Mouse (Mus musculus) hindbrain, embryonic 16.5 days (tissue): ENCODE results near the gene Eif5a. TPM values are rescaled to one million over a fixed set of nuclear protein-coding genes. Genes with fewer than 3 reads are reported as not detected.
A peak's percentile ranks its signal among the peaks of the same experiment; 100 is the strongest.

ENCODE experiments used
- ATAC-seq: fragments of 200-750 bp; cut with Nextera tagmentation; 2 replicates; pipeline ENCODE4 v1.8.0; 2017; ENCODE audit warnings: moderate TSS enrichment, moderate library complexity
- H3K27ac ChIP-seq: fragments of 300-500 bp; sonication (generic); 2 replicates; pipeline ENCODE4 v1.5.1; 2014; ENCODE audit warnings: low read depth, mild to moderate bottlenecking, control low read depth, low read length, moderate library complexity
- H3K27me3 ChIP-seq: fragments of 300-500 bp; sonication (generic); replicated peaks from 2 replicates; pipeline ENCODE4 v1.6.1; 2014; ENCODE audit warnings: low read length; ENCODE audit not compliant: control insufficient read depth, insufficient read depth
- H3K36me3 ChIP-seq: fragments of 300-500 bp; sonication (generic); 2 replicates; pipeline ENCODE4 v1.6.1; 2014; ENCODE audit warnings: mild to moderate bottlenecking, low read length, moderate library complexity, mixed read lengths; ENCODE audit not compliant: control insufficient read depth, insufficient read depth
- H3K4me1 ChIP-seq: fragments of 300-500 bp; sonication (generic); 2 replicates; pipeline ENCODE4 v1.6.1; 2014; ENCODE audit warnings: low read depth, low read length; ENCODE audit not compliant: control insufficient read depth, insufficient read depth
- H3K4me2 ChIP-seq: fragments of 300-500 bp; sonication (generic); 2 replicates; pipeline ENCODE4 v1.6.1; 2014; ENCODE audit warnings: mild to moderate bottlenecking, low read length, control low read depth, moderate library complexity
- H3K4me3 ChIP-seq: fragments of 300-500 bp; sonication (generic); 2 replicates; pipeline ENCODE4 v1.5.1; 2014; ENCODE audit warnings: mild to moderate bottlenecking, low read length, control low read depth, moderate library complexity
- H3K9ac ChIP-seq: fragments of 300-500 bp; sonication (generic); 2 replicates; pipeline ENCODE4 v1.6.1; 2014; ENCODE audit warnings: low read depth, mild to moderate bottlenecking, control low read depth, low read length, moderate library complexity
- H3K9me3 ChIP-seq: fragments of 300-500 bp; sonication (generic); 2 replicates; pipeline ENCODE4 v1.6.1; 2014; ENCODE audit warnings: mild to moderate bottlenecking, low read length, moderate library complexity; ENCODE audit not compliant: control insufficient read depth
- WGBS: fragments of 180-500 bp; shearing (Covaris S2); extraction: QIAGEN DNeasy Blood & Tissue Kit; methylation state at CpG from one replicate; pipeline ENCODE4 v1.1.7; 2014; 5-methylcytosine and 5-hydroxymethylcytosine counted together
- polyA plus RNA-seq: library from polyadenylated mRNA; unstranded; fragments of >200 nt; fragmentation: Nextera tagmentation; extraction: Ambion mirVana; gene quantifications from 2 replicates; pipeline ENCODE4 v1.2.1, GENCODE M21; 2015

Gene Eif5a
- 1,120 and 1,123 TPM in 2 replicates for polyA plus RNA-seq

DNA sequence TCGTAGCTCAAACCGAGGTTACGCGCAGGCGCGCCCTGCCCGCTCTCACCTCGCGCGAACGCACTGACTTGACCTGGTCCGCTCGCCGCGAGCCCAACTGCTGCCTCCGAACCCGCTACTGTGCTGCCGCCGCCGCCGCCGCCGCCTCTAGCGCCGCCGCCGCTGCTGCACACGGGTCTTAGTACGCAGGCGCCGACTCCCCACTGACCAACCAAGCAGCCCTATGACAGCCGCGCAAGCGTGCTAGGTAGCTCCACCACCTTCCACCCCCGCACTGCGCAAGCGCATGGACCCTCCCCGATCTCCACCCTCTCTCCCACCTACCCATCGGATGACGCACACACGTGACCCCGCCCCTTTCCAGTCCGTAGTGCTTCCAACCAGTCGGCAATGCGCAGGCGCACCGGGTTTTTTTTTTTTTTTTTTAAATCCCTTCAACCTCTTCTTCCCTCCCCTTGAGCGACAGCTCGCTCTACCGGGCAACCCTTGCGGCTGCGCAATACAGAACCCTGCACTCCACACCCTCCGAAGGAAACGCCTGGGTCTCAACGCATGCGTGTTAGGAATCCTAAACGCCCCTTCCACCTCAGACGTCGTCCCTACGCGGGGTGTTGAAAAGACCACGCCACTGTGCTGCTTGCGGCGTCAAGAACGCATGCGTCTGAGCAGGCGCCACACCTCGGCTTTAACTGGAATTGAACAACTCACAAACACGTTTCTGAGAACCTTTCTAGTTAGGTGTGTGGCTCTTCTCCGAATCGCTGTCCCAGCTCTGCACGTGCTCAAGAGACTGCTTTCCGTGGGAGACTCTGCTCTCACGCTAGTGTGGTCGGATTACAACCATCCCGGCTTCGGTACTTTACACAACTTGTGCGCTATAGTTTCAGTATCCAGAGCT is at the start of gene Eif5a:
Gene Eif5a, minus strand, starts transcription at position 845 of the 898 bp plus-strand sequence.
- H3K36me3 ChIP-seq: peaks cover 19% of the 10 kb centered on the region
- no peaks in the 10 kb centered on the region for H3K9me3 ChIP-seq
- under 1% methylated on average over 76 of the region's 78 CpGs for WGBS
- peaks cover 16% of the 10 kb centered on the region for H3K4me1 ChIP-seq
- no peaks in the 10 kb centered on the region for H3K27me3 ChIP-seq
- peak within 1 kb of the TSS; percentile 88 for H3K4me3 ChIP-seq
- H3K27ac ChIP-seq: peak within 1 kb of the TSS; percentile 95
- H3K4me2 ChIP-seq: peak within 1 kb of the TSS; percentile 83
- ATAC-seq: peak; percentile 97
- peak within 1 kb of the TSS; percentile 92 for H3K9ac ChIP-seq

DNA sequence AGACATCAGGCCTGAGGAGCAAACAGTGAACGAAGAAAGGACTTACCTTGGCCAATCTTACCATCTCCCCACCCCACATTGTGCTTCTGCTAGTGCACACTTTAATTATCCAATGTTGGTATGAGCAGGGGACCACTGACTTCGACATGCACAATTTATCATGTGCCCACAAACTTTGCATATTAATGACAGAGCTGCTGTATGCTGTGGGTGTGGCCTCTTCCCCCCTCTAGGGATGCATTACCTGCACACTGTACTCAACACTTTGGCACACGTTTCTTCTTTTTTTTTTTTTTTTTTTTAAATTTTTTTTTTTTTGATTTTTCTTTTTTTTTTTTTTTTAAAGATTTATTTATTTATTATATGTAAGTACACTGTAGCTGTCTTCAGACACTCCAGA is 49.0 kb upstream of the Eif5a start:
- peaks cover 4% of the 10 kb centered on the region for H3K4me1 ChIP-seq
- 87% methylated on average over 3 of the region's 3 CpGs for WGBS
- H3K27ac ChIP-seq: no peak overlapping the region
- no peaks in the 10 kb centered on the region for H3K9me3 ChIP-seq
- ATAC-seq: no peak
- no peak overlapping the region for H3K4me3 ChIP-seq
- peaks cover 19% of the 10 kb centered on the region for H3K27me3 ChIP-seq
- H3K4me2 ChIP-seq: no peak overlapping the region
- H3K9ac ChIP-seq: no peak overlapping the region
- H3K36me3 ChIP-seq: peaks cover 25% of the 10 kb centered on the region

GRCm38 (mm10) chr11:69970222-69970621 is 48.5 kb upstream of the Eif5a start:
- H3K36me3 ChIP-seq: peaks cover 25% of the 10 kb centered on the region
- H3K4me2 ChIP-seq: no peak overlapping the region
- no peak overlapping the region for H3K4me3 ChIP-seq
- 89% methylated on average over 6 of the region's 6 CpGs for WGBS
- H3K9me3 ChIP-seq: no peaks in the 10 kb centered on the region
- no peak overlapping the region for H3K9ac ChIP-seq
- H3K27ac ChIP-seq: no peak overlapping the region
- peaks cover 22% of the 10 kb centered on the region for H3K27me3 ChIP-seq
- ATAC-seq: no peak
- H3K4me1 ChIP-seq: peaks cover 7% of the 10 kb centered on the region

- Histone ChIP-seq H3K27me3 (peaks cover 36% of the 10 kb centered on the region), H3K27ac (no peak overlapping the region), H3K36me3 (peaks cover 20% of the 10 kb centered on the region), H3K9ac (no peak overlapping the region), H3K4me3 (no peak overlapping the region), H3K4me1 (peaks cover 8% of the 10 kb centered on the region), H3K9me3 (no peaks in the 10 kb centered on the region), H3K4me2 (no peak overlapping the region)
- no peak for ATAC-seq
- WGBS: 89% methylated on average over 4 of the region's 4 CpGs
Observed at GRCm38 (mm10) chr11:69968793-69969192, 47.0 kb upstream of the Eif5a start.

DNA sequence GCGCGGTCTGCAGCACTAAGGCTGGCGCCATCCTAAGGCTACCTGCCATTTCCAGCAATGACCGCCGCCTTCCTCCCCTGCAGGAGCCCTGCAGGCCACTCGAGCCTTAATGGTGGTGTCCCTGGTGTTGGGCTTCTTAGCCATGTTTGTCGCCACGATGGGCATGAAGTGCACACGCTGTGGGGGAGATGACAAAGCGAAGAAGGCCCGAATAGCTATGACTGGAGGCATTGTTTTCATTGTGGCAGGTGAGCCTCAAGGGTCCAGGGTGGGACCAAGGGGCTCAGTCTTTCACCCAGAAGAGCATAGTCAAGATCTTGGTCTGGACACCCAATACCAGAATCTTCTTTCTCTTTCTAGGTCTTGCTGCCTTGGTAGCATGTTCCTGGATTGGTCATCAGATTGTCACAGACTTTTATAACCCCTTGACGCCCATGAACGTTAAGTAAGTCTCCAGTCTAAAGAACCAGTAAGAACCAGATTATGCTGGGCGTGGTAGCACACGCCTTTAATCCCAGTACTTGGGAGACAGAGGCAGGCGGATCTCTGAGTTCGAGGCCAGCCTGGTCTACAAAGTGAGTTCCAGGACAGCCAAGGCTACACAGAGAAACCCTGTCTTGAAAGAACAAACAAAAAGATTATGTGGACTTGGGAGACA is 45.2 kb upstream of the Eif5a start:
- ATAC-seq: no peak
- Histone ChIP-seq H3K9me3 (no peaks in the 10 kb centered on the region), H3K27me3 (peaks cover 46% of the 10 kb centered on the region), H3K4me2 (peak overlapping the region; percentile 49), H3K4me1 (peaks cover 8% of the 10 kb centered on the region), H3K36me3 (peaks cover 20% of the 10 kb centered on the region), H3K27ac (no peak overlapping the region), H3K9ac (peak overlapping the region; percentile 42; the same call in 1 of the 2 replicates), H3K4me3 (peak overlapping the region; percentile 25)
- 46% methylated on average over 17 of the region's 17 CpGs for WGBS

GRCm38 (mm10) chr11:69966006-69966859 is 44.5 kb upstream of the Eif5a start:
- Histone ChIP-seq H3K27me3 (peaks cover 46% of the 10 kb centered on the region), H3K27ac (no peak overlapping the region), H3K4me2 (peak overlapping the region; percentile 49), H3K4me1 (peaks cover 8% of the 10 kb centered on the region), H3K36me3 (peaks cover 17% of the 10 kb centered on the region), H3K4me3 (peak overlapping the region; percentile 25), H3K9me3 (no peaks in the 10 kb centered on the region), H3K9ac (peak overlapping the region; percentile 42; the same call in 1 of the 2 replicates)
- 2% methylated on average over 57 of the region's 59 CpGs for WGBS
- 0 out of 2 replicates have a peak, but pooled peaks have one; percentile 20 for ATAC-seq

DNA sequence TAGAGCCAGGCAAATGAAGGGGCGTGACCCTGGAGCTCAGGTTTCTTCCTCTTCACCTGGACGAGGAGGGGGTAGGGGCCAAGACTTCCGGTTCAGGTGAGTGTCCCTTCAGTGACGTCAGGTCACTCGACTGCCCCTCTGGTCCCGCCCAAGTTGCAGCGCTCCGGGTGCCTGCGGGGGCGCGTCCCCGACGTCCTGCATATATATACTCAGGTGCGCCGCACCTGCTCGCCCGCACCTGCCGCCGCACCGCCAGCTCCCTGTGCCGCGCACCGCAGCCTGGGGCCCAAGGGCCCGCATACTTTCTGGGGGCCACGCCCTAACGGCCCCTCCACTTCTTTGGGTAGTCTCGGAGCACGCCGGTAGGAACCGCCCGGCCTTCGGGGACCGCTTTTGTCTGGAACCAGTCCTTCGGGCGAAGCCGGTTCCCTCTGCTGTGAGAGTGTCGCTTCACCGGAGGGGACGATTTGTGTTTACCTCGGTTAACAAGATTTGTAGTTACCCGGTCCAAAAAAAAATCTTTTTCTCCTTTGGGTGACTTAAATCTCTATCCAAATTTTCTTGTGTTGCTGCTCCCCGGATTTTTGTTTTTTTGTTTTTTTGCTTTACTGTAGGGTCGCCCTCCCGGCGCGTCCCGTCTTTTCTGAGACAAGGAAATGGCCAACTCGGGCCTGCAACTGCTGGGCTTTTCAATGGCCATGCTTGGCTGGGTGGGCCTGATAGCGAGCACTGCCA is 43.7 kb upstream of the Eif5a start:
- peak overlapping the region; percentile 11 for H3K4me2 ChIP-seq
- no peak overlapping the region for H3K27ac ChIP-seq
- H3K27me3 ChIP-seq: peaks cover 46% of the 10 kb centered on the region
- peaks cover 15% of the 10 kb centered on the region for H3K36me3 ChIP-seq
- H3K4me1 ChIP-seq: peaks cover 8% of the 10 kb centered on the region
- WGBS: 3% methylated on average over 49 of the region's 49 CpGs
- H3K9me3 ChIP-seq: no peaks in the 10 kb centered on the region
- peak overlapping the region; percentile 25; the same call in 1 of the 2 replicates for H3K4me3 ChIP-seq
- ATAC-seq: no peak
- no peak overlapping the region for H3K9ac ChIP-seq

DNA sequence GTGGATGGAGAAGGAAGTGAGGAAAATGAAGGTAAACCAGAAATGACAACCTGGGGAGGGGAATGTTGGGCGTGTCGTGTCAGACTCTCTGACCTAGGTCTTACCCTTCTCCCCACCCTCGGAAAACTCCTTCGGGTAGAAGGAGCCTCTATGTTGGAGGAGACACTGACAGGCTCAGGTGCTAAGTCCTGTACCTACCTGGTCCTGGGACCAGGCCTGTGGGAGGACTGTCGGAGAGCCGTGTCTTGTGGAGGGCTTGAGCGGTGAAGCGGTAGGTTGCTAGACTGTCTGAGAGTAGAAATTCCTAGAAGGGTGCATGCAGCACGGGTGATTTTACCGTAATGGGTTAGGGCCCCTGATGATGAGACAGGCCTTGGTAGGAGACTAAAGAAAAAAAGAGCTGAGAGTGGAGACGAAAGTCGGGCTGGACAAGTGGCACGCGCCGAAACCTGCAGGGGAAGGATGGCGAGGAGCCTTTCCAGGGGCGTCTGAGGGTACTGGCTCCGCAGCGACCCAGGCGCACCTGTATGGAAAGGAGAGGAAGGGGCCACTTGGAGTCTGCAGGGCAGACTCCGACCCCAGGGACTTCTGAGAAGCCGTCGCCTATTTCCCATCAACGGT is 43.0 kb upstream of the Eif5a start, which contains the start of gene Cldn7:
Gene Cldn7, plus strand, starts transcription at position 130 of the 621 bp plus-strand sequence.
- Histone ChIP-seq H3K9me3 (no peaks in the 10 kb centered on the region), H3K27ac (no peak within 1 kb of the TSS), H3K27me3 (peaks cover 46% of the 10 kb centered on the region), H3K4me2 (peak within 1 kb of the TSS; percentile 11), H3K36me3 (peaks cover 10% of the 10 kb centered on the region), H3K9ac (no peak within 1 kb of the TSS), H3K4me1 (peaks cover 8% of the 10 kb centered on the region), H3K4me3 (peak within 1 kb of the TSS; percentile 12; the same call in 1 of the 2 replicates)
- WGBS: 11% methylated on average over 24 of the region's 24 CpGs
- no peak for ATAC-seq
